Mouse (Mus musculus): ENCODE measurements around the gene Zfp853. TPM values are rescaled to one million over a fixed set of nuclear protein-coding genes. Genes with fewer than 3 reads are reported as not detected.

Gene Zfp853
- polyA plus RNA-seq, 1 experiment from 2014 or later = 0.05 TPM

DNA sequence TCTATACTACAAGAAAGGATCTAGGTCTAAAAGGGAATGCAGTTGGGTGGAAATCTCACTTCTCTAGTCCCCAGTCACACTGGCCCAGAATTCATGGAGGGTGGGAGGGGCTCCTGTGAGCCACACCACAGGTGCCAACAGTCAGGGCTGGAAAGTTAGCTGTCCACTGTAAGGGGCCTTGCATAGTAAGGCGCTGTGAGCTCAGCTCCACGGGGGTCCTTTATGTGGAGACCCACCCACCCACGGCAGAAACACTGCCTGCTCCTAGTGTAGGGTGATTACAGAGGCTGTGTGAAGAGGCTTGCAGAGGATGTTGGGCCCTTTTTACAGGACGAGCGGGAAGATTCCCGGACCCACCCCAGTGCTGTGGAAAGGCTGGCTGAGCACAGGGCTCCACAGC is 41.4 kb downstream of the Zfp853 start:
- Histone ChIP-seq H3K36me3 (ENCODE audit: control insufficient read depth, insufficient read depth, low read length) (peaks cover 12% of the 10 kb centered on the region), H3K27me3 (ENCODE audit: control insufficient read depth, insufficient read depth, low read depth, low read length) (peaks cover 61% of the 10 kb centered on the region), H3K4me3 (ENCODE audit: low read length) (no peak overlapping the region), H3K4me2 (ENCODE audit: low read depth, low read length) (no peak overlapping the region), H3K4me1 (replicated peaks; ENCODE audit: control insufficient read depth, insufficient read depth, low read length) (peaks cover 17% of the 10 kb centered on the region), H3K9me3 (ENCODE audit: control insufficient read depth, low read length) (no peaks in the 10 kb centered on the region), H3K9ac (ENCODE audit: low read length) (no peak overlapping the region), H3K27ac (ENCODE audit: low read length) (no peak overlapping the region)
- no peak for ATAC-seq (ENCODE audit: low read depth)
- 58% methylated on average over 6 of the region's 6 CpGs for WGBS

DNA sequence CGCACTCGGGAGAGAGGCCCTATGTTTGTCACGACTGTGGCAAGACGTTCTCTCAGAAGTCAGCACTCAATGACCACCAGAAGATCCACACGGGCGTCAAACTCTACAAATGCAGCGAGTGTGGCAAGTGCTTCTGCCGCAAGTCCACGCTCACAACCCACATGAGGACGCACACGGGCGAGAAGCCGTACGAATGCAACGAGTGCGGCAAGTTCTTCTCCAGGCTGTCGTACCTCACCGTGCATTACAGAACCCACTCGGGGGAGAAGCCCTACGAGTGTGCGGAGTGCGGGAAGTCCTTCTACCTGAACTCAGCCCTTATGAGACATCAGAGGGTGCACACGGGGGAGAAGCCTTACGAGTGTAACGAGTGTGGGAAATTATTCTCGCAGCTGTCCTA is 48.5 kb downstream of the Zfp853 start:
- Histone ChIP-seq H3K4me1 (replicated peaks; ENCODE audit: control insufficient read depth, insufficient read depth, low read length) (no peaks in the 10 kb centered on the region), H3K9me3 (ENCODE audit: control insufficient read depth, low read length) (no peaks in the 10 kb centered on the region), H3K36me3 (ENCODE audit: control insufficient read depth, insufficient read depth, low read length) (peaks cover 74% of the 10 kb centered on the region), H3K4me2 (ENCODE audit: low read depth, low read length) (no peak overlapping the region), H3K27me3 (ENCODE audit: control insufficient read depth, insufficient read depth, low read depth, low read length) (no peaks in the 10 kb centered on the region), H3K9ac (ENCODE audit: low read length) (no peak overlapping the region), H3K4me3 (ENCODE audit: low read length) (no peak overlapping the region), H3K27ac (ENCODE audit: low read length) (no peak overlapping the region)
- ATAC-seq (ENCODE audit: low read depth) = no peak
- 97% methylated on average over 26 of the region's 26 CpGs for WGBS

Other genes starting within 250 kb of the Zfp853 start
- 35.0 and 35.9 TPM in 2 replicates for gene Rnf216, start 180.6 kb downstream of the Zfp853 start, polyA plus RNA-seq (2015; fragmentation: Nextera tagmentation; extraction: Ambion mirVana)
- not detected in 2 replicates for gene Olfr718-ps1, start 146.0 kb downstream of the Zfp853 start, polyA plus RNA-seq (2015; fragmentation: Nextera tagmentation; extraction: Ambion mirVana)
- gene Rbak, start 112.8 kb downstream of the Zfp853 start, polyA plus RNA-seq (2015; fragmentation: Nextera tagmentation; extraction: Ambion mirVana) = 11.7 and 12.7 TPM in 2 replicates
- gene Spdye4b, start 112.6 kb downstream of the Zfp853 start, polyA plus RNA-seq (2015; fragmentation: Nextera tagmentation; extraction: Ambion mirVana) = 0.11 TPM in 1 of 2 replicates, not detected in the other
- gene Spdye4a, start 66.7 kb downstream of the Zfp853 start, polyA plus RNA-seq (2015; fragmentation: Nextera tagmentation; extraction: Ambion mirVana) = not detected in 2 replicates
- gene Zfp12, start 58.5 kb downstream of the Zfp853 start, polyA plus RNA-seq (2015; fragmentation: Nextera tagmentation; extraction: Ambion mirVana) = 13.0 and 13.9 TPM in 2 replicates
- 0.92 and 1.2 TPM in 2 replicates for gene Zfp316, start 23.6 kb downstream of the Zfp853 start, polyA plus RNA-seq (2015; fragmentation: Nextera tagmentation; extraction: Ambion mirVana)
- 32.3 and 33.0 TPM in 2 replicates for gene E130309D02Rik, start 21.7 kb upstream of the Zfp853 start, polyA plus RNA-seq (2015; fragmentation: Nextera tagmentation; extraction: Ambion mirVana)
- 72.7 and 79.2 TPM in 2 replicates for gene Zdhhc4, start 35.6 kb upstream of the Zfp853 start, polyA plus RNA-seq (2015; fragmentation: Nextera tagmentation; extraction: Ambion mirVana)
- 0.04 TPM in 1 of 2 replicates, not detected in the other for gene Grid2ip, start 63.7 kb upstream of the Zfp853 start, polyA plus RNA-seq (2015; fragmentation: Nextera tagmentation; extraction: Ambion mirVana)
- gene Kdelr2, start 110.2 kb upstream of the Zfp853 start, polyA plus RNA-seq (2015; fragmentation: Nextera tagmentation; extraction: Ambion mirVana) = 320 and 341 TPM in 2 replicates
- 8.4 TPM in 2 replicates for gene Daglb, start 171.0 kb upstream of the Zfp853 start, polyA plus RNA-seq (2015; fragmentation: Nextera tagmentation; extraction: Ambion mirVana)
- 329 and 475 TPM in 2 replicates for gene Rac1, start 234.4 kb upstream of the Zfp853 start, polyA plus RNA-seq (2015; fragmentation: Nextera tagmentation; extraction: Ambion mirVana)